ENCODE assay signal across 41 mouse cellular contexts in the genomic region with DNA sequence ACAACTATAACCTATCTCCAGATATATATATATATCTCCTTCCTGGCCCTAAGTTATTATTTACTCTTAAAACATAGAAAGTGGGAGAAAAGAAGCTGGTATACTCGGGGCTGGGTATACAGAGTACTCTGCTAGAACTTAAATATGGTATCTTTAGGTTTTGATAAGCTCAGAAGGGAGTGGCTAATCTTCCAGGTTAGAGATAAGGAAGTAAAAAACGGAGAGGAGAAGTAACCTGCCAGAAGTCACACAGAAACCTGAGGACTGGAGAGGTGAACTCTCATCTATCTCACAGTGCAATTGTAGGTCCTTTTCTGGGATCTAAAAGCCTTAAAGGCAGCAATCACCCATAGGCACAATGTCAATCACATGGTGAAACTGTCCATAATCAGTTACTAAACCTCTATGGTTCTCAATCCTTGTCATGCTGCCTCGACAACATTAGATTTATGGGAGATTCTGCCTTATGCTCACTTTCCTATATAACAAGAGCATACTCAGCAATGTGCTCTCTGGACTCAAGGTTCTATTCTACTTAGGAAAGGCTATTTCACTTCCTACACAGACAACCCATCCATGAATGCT. TPM values are rescaled to one million over a fixed set of nuclear protein-coding genes. Genes with fewer than 3 reads are reported as not detected.
"Had no signal": no experiment of that assay in that cellular context is flagged by ENCODE, and none has a peak within 500 bp of the region (broad histone marks: within the 10 kb centered on the region; RNA-seq: fewer than 3 reads in every experiment).

No protein-coding gene starts in this region.

- ATAC-seq: liver, embryonic 12.5 days; liver, postnatal 0 days; lung, postnatal 0 days; midbrain, embryonic 13.5 days; midbrain, embryonic 15.5 days; midbrain, embryonic 16.5 days had no signal

- H3K36me3 ChIP-seq: limb, embryonic 10.5 days; limb, embryonic 12.5 days; limb, embryonic 13.5 days; limb, embryonic 15.5 days; liver, embryonic 12.5 days; liver, embryonic 13.5 days; liver, embryonic 15.5 days; lung, embryonic 15.5 days; midbrain, embryonic 10.5 days; midbrain, embryonic 12.5 days; midbrain, embryonic 13.5 days; midbrain, embryonic 15.5 days had no signal

- H3K27me3 ChIP-seq: limb, embryonic 12.5 days; limb, embryonic 13.5 days; limb, embryonic 15.5 days; liver, embryonic 12.5 days; liver, embryonic 13.5 days; liver, embryonic 15.5 days; lung, embryonic 15.5 days; midbrain, embryonic 12.5 days; midbrain, embryonic 13.5 days; midbrain, embryonic 15.5 days had no signal

- DNase-seq: left cerebral cortex, postnatal 4 days; liver; liver, embryonic 13.5 days; liver, postnatal 0 days; lung, adult 18-20 months; lung, adult 2 months; lung, embryonic 14.5 days; lung, postnatal 10 days; lung, postnatal 14 days; lung, postnatal 36 days; lung, postnatal 4 days; midbrain, embryonic 14.5 days had no signal

- H3K4me3 ChIP-seq: limb, embryonic 10.5 days; limb, embryonic 12.5 days; limb, embryonic 13.5 days; limb, embryonic 15.5 days; liver, embryonic 12.5 days; liver, embryonic 13.5 days; liver, embryonic 15.5 days; lung, embryonic 15.5 days; megakaryocyte, embryonic 14.5 days; midbrain, embryonic 10.5 days; midbrain, embryonic 12.5 days; midbrain, embryonic 13.5 days; midbrain, embryonic 15.5 days; myocyte had no signal

- H3K9me3 ChIP-seq: limb, embryonic 10.5 days; limb, embryonic 12.5 days; limb, embryonic 13.5 days; limb, embryonic 15.5 days; liver, embryonic 12.5 days; liver, embryonic 13.5 days; liver, embryonic 15.5 days; lung, embryonic 15.5 days; megakaryocyte, embryonic 14.5 days; midbrain, embryonic 10.5 days; midbrain, embryonic 12.5 days; midbrain, embryonic 13.5 days; midbrain, embryonic 15.5 days had no signal

- H3K4me1 ChIP-seq: limb, embryonic 15.5 days; liver, embryonic 12.5 days; lung, embryonic 15.5 days; midbrain, embryonic 10.5 days; midbrain, embryonic 12.5 days; midbrain, embryonic 13.5 days; midbrain, embryonic 15.5 days had no signal

- H3K27ac ChIP-seq: limb, embryonic 10.5 days; limb, embryonic 12.5 days; limb, embryonic 13.5 days; limb, embryonic 15.5 days; liver, embryonic 12.5 days; liver, embryonic 13.5 days; liver, embryonic 14.5 days; liver, embryonic 15.5 days; lung, embryonic 15.5 days; macrophage; midbrain, embryonic 10.5 days; midbrain, embryonic 12.5 days; midbrain, embryonic 13.5 days; midbrain, embryonic 15.5 days had no signal

- H3K4me2 ChIP-seq: limb, embryonic 12.5 days; limb, embryonic 13.5 days; limb, embryonic 15.5 days; liver, embryonic 11.5 days; liver, embryonic 12.5 days; liver, embryonic 13.5 days; liver, embryonic 15.5 days; lung, embryonic 14.5 days; lung, embryonic 15.5 days; midbrain, embryonic 11.5 days; midbrain, embryonic 12.5 days; midbrain, embryonic 13.5 days; midbrain, embryonic 15.5 days had no signal

- H3K9ac ChIP-seq: limb, embryonic 12.5 days; limb, embryonic 13.5 days; limb, embryonic 15.5 days; liver, embryonic 12.5 days; liver, embryonic 13.5 days; liver, embryonic 14.5 days; liver, embryonic 15.5 days; liver, postnatal 0 days; lung, embryonic 14.5 days; lung, embryonic 15.5 days; midbrain, embryonic 12.5 days; midbrain, embryonic 13.5 days; midbrain, embryonic 15.5 days had no signal

RNA-seq across cellular contexts. Expression of gene Clrn2, which starts 35.6 kb away (rescaled TPM):
- total RNA-seq: left cerebral cortex, postnatal 4 days; liver, adult 2 months; megakaryocyte progenitor cell, adult 5-6 weeks; megakaryocyte, adult 5-6 weeks; megakaryocyte-erythroid progenitor cell, adult 5-6 weeks; monocyte, adult 5-6 weeks had no signal
- polyA plus RNA-seq: limb, embryonic 10.5 days; limb, embryonic 11.5 days; limb, embryonic 13.5 days; limb, embryonic 14.5 days; limb, embryonic 15.5 days; liver, adult 2 months; liver, embryonic 11.5 days; liver, embryonic 12.5 days; liver, embryonic 13.5 days; liver, embryonic 14.5 days; liver, embryonic 15.5 days; liver, embryonic 16.5 days; liver, postnatal 0 days; lung, adult 2 months; lung, embryonic 14.5 days; lung, embryonic 15.5 days; lung, embryonic 16.5 days; lung, postnatal 0 days; macrophage; midbrain, embryonic 10.5 days; midbrain, embryonic 13.5 days; midbrain, embryonic 14.5 days; midbrain, postnatal 0 days; myocyte had no signal
